Mouse (Mus musculus): ENCODE measurements around the gene Edem3.

DNA sequence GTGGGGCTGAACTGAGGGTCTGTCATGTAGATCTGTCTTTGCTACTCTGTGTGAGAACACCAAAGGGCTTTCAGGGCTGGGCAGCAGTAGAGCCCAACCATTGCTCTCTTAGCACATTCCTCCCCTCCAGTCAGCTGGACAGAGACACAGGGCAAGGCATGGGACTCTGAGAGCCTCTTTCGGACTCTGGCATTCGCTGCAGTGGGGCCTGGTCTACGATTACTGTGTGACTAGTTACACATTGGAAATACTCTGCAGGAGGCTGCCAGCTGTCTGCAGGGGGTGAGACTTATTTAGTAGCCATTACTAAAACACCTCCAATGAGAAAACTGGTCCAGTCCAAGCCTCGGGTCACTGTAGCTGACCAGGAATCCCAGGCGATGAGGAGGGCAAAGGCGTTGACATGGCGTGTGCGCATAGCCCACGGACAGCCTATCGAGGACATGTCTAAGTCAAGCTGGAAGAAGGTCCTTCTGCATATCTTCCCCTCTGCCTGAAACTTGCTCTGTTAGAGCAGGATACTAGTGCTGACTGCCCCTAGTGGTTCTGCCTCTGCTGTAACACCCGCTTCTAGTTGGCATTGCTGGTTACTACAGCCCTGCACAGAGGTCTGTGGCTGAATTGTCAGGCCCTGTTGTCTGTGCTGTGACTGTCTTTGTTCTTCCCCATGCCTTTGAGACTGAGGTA, 39.0 kb upstream of the Edem3 start:
- TF ChIP-seq POLR2A (IDR thresholded peaks at IDR 0.05; ENCODE audit: extremely low read depth, insufficient read depth, low read length) = no peak
- TF ChIP-seq CTCF (IDR thresholded peaks at IDR 0.05; ENCODE audit: low read depth, low read length) = no peak
